Mouse (Mus musculus) kidney, adult 2 months (tissue): ENCODE measurements around the gene Slc6a14. TPM values are rescaled to one million over a fixed set of nuclear protein-coding genes. Genes with fewer than 3 reads are reported as not detected.

Experiments used
- DNase-seq: peaks from one replicate; pipeline ENCODE4 v3.0.0; 2021
- H3K27ac ChIP-seq: fragments of 200-500 bp; 2 replicates; pipeline ENCODE4 v1.5.1; 2012; ENCODE audit warnings: low read depth, low read length, control low read depth, inconsistent platforms; ENCODE audit not compliant: insufficient read depth
- H3K27me3 ChIP-seq: fragments of 200-500 bp; replicated peaks from 2 replicates; pipeline ENCODE4 v1.6.1; 2012; ENCODE audit warnings: mild to moderate bottlenecking, moderate library complexity, low read length, inconsistent platforms; ENCODE audit not compliant: control insufficient read depth, insufficient read depth
- H3K36me3 ChIP-seq: fragments of 200-500 bp; 2 replicates; pipeline ENCODE4 v1.6.1; 2012; ENCODE audit warnings: mild to moderate bottlenecking, moderate library complexity, low read length, inconsistent platforms; ENCODE audit not compliant: control insufficient read depth, insufficient read depth
- H3K4me1 ChIP-seq: fragments of 200-500 bp; 2 replicates; pipeline ENCODE4 v1.6.1; 2011; ENCODE audit warnings: low read length; ENCODE audit not compliant: control insufficient read depth, insufficient read depth
- H3K4me3 ChIP-seq: fragments of 200-500 bp; 2 replicates; pipeline ENCODE4 v1.5.1; 2011; ENCODE audit warnings: mild to moderate bottlenecking, low read depth, low read length, control low read depth; ENCODE audit not compliant: insufficient read depth
- CTCF ChIP-seq: fragments of 200-500 bp; conservative IDR thresholded peaks from 2 replicates; pipeline ENCODE4 v1.5.1; 2011; ENCODE audit warnings: low read depth, mild to moderate bottlenecking, control low read depth, low read length, moderate library complexity, mixed read lengths; ENCODE audit not compliant: insufficient read depth, insufficient read length
- POLR2A ChIP-seq: fragments of 200-500 bp; IDR thresholded peaks from one replicate; pipeline ENCODE4 v1.6.1; 2011; ENCODE audit warnings: low read depth, low read length, control low read depth
- WGBS: fragments of 180-500 bp; shearing (Covaris S2); methylation state at CpG from one replicate; pipeline ENCODE4 v1.1.7; 2018; 5-methylcytosine and 5-hydroxymethylcytosine counted together
- polyA plus RNA-seq: library from polyadenylated mRNA; depleted of rRNA; stranded (reverse); fragments of >200 nt; gene quantifications from 2 replicates; pipeline ENCODE4 v1.2.3, GENCODE M21; 2012; rRNA removed

Gene Slc6a14
- polyA plus RNA-seq = 0.04 and 0.05 TPM in 2 replicates

DNA sequence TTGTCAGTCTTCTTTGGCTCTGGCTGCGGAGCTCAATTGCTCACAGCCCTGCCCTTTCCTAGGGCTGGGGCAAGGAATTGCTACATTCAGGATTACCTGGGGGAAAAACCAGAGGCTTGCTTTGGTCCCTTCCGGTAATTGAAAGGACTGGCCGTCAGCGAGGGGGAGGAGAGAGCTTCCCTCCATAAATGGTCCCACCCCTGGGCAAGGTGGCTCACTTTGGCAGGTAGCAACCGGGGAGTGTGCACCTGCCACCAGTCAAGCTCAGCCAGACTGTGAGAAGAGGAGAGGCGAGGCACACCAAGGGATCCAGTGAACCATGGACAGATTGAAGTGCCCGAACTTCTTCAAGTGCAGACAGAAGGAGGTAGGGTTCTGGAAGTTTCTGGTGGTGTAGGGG lies at the start of gene Slc6a14:
Gene Slc6a14, plus strand, starts transcription at position 68 of the 400 bp plus-strand sequence.
- peak; percentile 0 for DNase-seq
- Histone ChIP-seq H3K4me1 (no peaks in the 10 kb centered on the region), H3K27ac (no peak within 1 kb of the TSS), H3K36me3 (no peaks in the 10 kb centered on the region), H3K4me3 (no peak within 1 kb of the TSS), H3K27me3 (no peaks in the 10 kb centered on the region)
- 40% methylated on average over 7 of the region's 7 CpGs for WGBS
- no peak for TF ChIP-seq CTCF
- no peak for TF ChIP-seq POLR2A

DNA sequence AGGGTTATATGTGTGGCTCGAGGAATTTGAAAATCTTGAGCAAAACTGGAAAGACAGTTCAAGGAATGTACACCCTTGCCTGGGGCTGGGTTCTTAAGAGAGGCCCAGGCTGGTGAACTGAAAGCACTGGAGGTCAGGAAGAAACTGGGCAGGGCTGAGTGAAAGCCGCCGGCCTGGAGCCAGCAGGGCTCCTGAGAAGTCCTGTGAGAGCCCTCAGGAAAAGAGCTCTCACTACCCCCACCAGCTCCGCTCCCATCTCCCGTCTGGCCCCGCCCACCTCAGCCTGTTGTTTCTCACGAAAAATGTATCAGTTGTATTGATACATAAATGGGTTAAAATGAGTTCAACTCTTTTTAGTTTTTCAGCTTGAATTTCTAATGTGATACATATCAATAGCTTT lies 43.8 kb upstream of the Slc6a14 start:
- no peaks in the 10 kb centered on the region for H3K36me3 ChIP-seq
- H3K4me3 ChIP-seq = no peak overlapping the region
- no peak for TF ChIP-seq POLR2A
- no peak for TF ChIP-seq CTCF
- no peaks in the 10 kb centered on the region for H3K27me3 ChIP-seq
- 26% methylated on average over 7 of the region's 7 CpGs for WGBS
- no peaks in the 10 kb centered on the region for H3K4me1 ChIP-seq
- no peak for DNase-seq
- H3K27ac ChIP-seq = no peak overlapping the region

DNA sequence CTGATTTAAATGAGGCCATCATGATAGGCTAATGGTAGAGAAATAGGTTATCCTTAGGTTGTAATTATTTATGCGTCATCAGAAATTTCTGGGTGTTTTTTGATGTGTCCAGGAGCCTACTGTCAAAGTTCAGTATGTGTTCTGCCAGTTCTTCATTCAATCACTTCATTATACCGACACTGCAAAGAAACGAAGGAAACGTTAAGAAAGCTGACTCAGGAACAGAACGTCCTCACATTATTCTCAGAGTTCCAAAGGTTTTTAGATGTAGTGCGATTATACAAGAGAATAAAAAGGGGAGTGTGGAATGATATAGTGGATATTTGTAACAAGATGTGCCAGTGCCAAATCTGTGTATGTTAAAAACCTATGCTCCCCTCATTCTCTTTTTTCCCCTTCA lies 19.5 kb upstream of the Slc6a14 start:
- DNase-seq = no peak
- WGBS = 69% methylated on average over 6 of the region's 6 CpGs
- Histone ChIP-seq H3K27me3 (no peaks in the 10 kb centered on the region), H3K4me1 (no peaks in the 10 kb centered on the region), H3K4me3 (no peak overlapping the region), H3K27ac (no peak overlapping the region), H3K36me3 (no peaks in the 10 kb centered on the region)
- TF ChIP-seq CTCF (no peak), POLR2A (no peak)

GRCm38 (mm10) chrX:21695687-21696086 lies 19.0 kb upstream of the Slc6a14 start:
- TF ChIP-seq POLR2A (no peak), CTCF (no peak)
- no peak for DNase-seq
- Histone ChIP-seq H3K4me3 (no peak overlapping the region), H3K27me3 (no peaks in the 10 kb centered on the region), H3K36me3 (no peaks in the 10 kb centered on the region), H3K27ac (no peak overlapping the region), H3K4me1 (no peaks in the 10 kb centered on the region)
- 82% methylated on average over 3 of the region's 3 CpGs for WGBS

GRCm38 (mm10) chrX:21701646-21702045 lies 13.1 kb upstream of the Slc6a14 start:
- DNase-seq = no peak
- WGBS = 76% methylated on average over 4 of the region's 4 CpGs
- H3K36me3 ChIP-seq = no peaks in the 10 kb centered on the region
- TF ChIP-seq CTCF (no peak), POLR2A (no peak)
- H3K4me1 ChIP-seq = no peaks in the 10 kb centered on the region
- no peak overlapping the region for H3K27ac ChIP-seq
- H3K27me3 ChIP-seq = no peaks in the 10 kb centered on the region
- no peak overlapping the region for H3K4me3 ChIP-seq

DNA sequence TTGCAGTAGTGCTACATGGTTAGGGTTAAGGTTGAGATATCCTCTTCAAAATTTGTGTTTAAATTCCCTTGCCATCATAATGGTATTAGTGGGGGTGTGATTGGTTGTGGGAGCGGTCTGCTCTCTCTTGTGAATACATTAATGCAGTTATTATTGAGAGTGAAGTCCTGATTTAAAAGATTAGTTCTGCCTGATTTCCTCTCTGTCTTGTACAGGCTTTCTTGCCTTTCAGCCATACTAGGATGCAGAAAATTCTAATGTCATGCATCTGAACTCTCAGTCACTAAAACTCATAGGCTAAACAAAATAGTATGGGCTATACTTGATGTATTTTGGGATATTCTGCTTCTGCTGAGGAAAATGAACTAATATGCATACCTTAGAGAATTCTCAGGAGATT lies 10.2 kb upstream of the Slc6a14 start:
- Histone ChIP-seq H3K4me3 (no peak overlapping the region), H3K4me1 (no peaks in the 10 kb centered on the region), H3K36me3 (no peaks in the 10 kb centered on the region), H3K27ac (no peak overlapping the region), H3K27me3 (no peaks in the 10 kb centered on the region)
- no peak for TF ChIP-seq POLR2A
- 91% methylated on average over 1 of the region's 1 CpGs for WGBS
- DNase-seq = no peak

GRCm38 (mm10) chrX:21715293-21715692 lies 597 bp downstream of the Slc6a14 start:
- no peak for TF ChIP-seq POLR2A
- TF ChIP-seq CTCF = no peak
- Histone ChIP-seq H3K4me1 (no peaks in the 10 kb centered on the region), H3K36me3 (no peaks in the 10 kb centered on the region), H3K27ac (no peak overlapping the region), H3K27me3 (no peaks in the 10 kb centered on the region), H3K4me3 (no peak overlapping the region)
- 59% methylated on average over 5 of the region's 5 CpGs for WGBS
- no peak for DNase-seq

DNA sequence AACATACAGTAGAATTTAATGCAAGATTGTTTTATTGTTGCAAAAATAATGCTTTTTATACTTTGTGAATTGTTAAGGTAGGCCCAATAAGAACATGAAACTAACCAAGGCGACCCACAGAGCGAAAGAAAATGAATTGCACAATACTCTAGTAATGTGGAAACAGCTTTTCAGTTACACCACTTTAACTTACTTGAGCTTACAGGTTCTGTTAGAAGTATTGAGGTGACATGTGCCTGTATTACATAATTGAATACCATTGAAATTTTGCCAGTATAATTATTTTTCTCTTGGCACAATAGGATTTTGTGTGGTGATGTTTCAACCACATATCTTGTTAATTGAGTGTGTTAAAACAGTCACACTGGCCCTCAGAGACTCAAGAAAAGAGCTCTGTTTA lies 2.2 kb downstream of the Slc6a14 start:
- Histone ChIP-seq H3K4me1 (no peaks in the 10 kb centered on the region), H3K27me3 (no peaks in the 10 kb centered on the region), H3K4me3 (no peak overlapping the region), H3K36me3 (no peaks in the 10 kb centered on the region), H3K27ac (no peak overlapping the region)
- no peak for TF ChIP-seq CTCF
- TF ChIP-seq POLR2A = no peak
- WGBS = 95% methylated on average over 2 of the region's 2 CpGs
- DNase-seq = no peak
